Mouse (Mus musculus): ENCODE data around the gene Arntl2.
"Not testable (repeated sequence)": the region's sequence is repeated elsewhere in the genome, so short reads cannot be mapped to it uniquely, and the experiment has no call there.

Gene Arntl2

DNA sequence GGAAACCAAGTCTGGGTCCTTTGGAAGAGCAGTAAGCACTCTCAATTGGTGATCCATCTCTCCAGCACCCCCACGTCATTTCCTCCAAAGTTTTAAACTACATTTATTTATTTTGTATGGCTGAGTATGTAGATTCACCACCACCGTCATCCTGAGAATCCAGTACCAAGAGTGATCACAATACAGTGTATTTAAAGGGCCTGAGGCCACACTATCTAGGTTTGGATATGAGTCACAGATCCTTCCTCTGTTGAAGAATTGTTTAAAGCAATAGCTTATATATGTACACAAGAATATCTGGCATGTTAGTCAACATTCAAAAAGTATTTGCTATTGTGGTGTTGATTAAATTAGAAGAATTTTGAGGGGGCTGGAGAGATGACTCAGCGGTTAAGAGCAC, 52.4 kb downstream of the Arntl2 start:
- no peak for DNase-seq (ENCODE audit: low spot score in 2 of 2)

DNA sequence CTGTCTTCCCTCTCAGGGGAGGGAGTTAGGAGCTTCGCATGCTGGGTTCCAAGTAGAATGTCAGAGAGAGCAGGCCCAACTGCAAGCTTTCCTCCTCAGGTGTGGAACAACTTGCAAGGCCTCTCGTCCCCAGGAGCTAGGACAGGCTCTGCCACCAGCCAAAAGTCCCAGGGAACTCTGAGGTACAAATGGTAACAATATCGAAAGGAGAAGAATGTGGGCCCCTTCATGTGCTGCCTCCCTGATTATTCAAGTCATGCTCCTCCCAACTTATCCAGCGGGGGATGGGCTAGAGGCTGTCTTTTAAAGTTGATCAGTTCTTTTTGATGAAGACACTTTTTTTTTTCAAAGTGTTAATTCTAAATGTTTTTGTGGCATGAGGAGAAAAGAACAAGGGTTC, 54.2 kb downstream of the Arntl2 start, which contains the start of gene Smco2:
TSS of gene Smco2 (plus strand) at position 55 of the 400 bp plus-strand sequence.
- DNase-seq (ENCODE audit: low spot score in 2 of 2) = no peak

DNA sequence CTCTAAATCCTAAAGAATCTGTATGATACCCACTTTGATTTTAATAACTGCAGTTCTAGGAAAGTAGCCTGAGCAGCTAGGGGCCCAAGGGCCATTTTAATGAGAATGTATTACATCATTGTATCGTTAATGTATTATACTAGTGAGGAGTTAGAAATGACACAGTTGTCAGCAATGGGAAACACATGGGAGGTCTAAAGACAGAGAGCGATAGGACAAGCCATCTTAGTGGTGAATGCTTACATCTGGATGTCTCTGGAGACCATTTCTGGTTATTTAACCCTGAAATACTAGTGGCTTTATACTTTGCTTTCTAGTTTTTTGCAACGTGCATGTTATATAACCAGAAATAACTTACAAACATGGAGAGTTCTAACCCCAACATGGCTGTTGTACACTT, 56.1 kb downstream of the Arntl2 start:
- no peak for DNase-seq (ENCODE audit: low spot score in 2 of 2)

DNA sequence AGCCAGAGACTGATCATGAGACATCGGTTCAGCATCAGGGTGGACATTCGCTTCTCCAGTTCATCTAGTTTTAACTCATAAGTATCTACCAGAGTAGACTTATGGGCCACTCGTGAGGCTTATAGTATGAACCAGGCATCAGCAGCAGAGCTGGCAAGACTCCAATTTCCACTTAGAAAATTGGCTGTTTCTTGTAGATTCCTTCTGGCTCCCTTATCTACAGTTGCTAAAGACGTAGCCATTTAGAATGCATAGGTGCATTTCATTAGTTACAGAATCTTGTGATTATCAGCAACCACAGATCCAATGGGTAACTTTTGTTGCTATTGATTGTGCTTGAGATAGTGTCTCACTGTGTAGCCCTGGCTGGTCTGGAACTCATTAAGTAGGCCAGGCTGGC, 56.9 kb downstream of the Arntl2 start:
- DNase-seq (ENCODE audit: low spot score in 2 of 2) = no peak

DNA sequence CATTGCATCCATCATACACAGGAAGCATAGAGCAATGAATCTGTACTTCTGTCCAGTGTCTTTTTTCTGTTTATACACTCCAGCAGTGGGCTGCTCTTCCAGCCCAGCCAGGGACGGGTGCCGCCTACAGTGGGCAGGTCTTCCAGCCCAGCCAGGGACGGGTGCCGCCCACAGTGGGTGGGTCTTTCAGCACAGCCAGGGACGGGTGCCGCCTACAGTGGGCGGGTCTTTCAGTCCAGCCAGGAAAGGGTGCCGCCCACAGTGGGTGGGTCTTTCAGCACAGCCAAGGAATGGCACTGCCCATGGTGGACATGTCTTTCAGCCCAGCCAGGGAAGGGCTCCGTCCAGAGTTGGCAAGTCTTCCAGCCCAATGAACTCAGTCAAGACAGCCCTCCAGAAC, 59.3 kb downstream of the Arntl2 start:
- DNase-seq (ENCODE audit: low spot score in 2 of 2) = no peak

DNA sequence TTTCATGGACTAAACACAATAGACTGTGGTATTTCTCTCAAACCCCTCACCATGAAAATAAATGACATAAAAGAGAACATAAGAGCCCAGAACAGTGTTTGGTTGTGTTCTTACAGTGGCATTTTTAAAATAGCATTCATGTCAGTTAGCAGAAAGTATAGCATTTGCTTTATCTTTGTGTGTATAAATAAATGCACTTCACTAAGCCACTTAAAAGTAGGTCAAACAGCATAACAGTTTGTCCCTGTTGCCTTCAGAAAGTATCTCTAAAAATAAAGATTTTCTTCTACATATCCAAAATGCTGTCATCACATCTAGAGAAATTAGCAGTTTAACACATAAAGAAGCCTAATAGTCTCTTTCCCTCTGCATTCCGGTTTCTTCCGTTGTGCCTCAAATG, 61.5 kb downstream of the Arntl2 start:
- no peak for DNase-seq (ENCODE audit: low spot score in 2 of 2)

DNA sequence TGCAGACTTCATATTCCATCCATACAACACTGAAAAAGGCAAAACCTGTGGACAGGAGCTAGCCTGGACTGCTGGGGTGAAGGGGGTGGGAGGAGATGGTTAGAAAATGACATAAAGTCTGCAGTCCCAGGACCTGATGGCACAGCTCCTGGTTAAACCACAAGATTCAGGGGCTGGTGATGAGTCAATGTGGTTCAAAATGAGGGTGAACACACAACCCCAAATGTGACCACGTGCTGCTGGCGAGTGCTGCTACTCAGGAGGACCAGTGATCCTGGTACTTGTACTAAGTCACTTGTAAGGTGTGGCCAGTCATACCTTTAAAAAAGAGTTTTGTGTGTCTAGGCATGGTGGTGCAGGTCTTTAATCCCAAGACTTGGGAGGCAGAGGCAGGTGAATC, 67.3 kb downstream of the Arntl2 start:
- no peak for DNase-seq (ENCODE audit: low spot score in 2 of 2)

DNA sequence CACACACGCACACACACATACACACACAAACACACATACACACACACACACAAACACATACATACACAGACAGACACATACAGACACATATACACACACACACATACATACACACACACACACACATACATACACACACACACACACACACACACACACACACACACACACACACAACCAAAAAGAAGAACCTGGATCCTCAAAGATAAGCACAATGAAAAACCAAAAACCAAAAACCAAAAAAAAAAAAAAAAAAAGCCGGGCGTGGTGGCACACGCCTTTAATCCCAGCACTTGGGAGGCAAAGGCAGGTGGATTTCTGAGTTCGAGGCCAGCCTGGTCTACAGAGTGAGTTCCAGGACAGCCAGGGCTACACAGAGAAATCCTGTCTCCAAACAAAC, 68.5 kb downstream of the Arntl2 start:
- DNase-seq (ENCODE audit: low spot score in 2 of 2) = not testable (repeated sequence)

DNA sequence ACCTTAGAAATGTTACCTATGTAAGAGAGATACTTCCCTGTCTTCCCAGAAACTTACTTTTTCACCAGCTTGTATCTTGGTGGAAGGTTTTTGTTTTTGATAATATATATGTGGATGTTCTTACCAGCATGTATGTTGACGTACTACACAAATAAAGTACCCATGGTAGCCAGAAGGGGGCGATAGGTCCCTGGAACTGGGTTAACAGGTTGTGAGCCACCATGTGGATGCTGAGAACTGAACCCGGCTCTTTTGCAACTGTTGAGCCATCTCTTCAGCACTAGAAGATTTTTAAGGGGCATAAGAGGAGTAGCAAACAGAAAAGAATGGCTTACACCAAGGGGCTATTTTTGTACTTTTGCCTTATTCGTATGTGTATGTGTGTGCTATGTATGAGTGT, 69.8 kb downstream of the Arntl2 start:
- DNase-seq (ENCODE audit: low spot score in 2 of 2) = no peak

DNA sequence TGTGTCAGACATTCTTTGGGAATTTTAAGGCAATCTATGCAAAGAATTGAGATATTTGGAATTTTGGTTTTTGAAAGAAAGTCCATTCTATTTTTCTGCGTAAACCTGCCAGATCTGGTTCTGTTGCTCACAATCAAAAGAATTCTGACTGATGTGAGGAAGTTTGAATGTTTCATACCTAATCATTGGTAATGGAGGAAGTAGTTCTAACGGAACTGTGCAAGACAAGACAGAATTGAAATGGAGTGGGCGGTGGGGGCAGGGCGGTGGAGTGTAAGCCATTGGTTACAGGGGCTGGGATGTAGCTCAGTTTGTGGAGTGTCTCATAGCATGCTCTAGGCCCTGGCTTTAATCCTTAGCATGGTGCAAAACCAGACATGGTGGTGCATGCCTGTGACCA, 76.1 kb downstream of the Arntl2 start:
- no peak for DNase-seq (ENCODE audit: low spot score in 2 of 2)

DNA sequence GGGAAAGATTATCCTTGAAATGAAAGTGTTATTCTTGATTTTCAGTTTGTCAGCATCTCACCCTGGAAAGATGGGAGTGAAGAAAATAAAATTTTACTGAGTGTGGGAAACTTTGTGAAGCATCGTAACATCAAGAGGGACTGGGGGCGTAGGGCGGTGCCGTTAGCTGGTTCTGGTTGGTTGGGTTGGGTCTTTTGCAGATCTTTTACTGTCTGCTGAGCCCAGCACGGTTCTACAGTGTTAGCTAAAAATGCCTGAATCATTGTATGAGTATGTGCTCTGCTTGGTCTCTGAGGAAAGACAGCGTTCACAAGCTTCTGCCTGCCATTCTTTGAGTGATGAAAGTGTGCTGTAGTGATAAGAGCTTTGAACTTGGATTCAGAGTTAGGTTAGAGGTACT, 78.6 kb downstream of the Arntl2 start:
- DNase-seq (ENCODE audit: low spot score in 2 of 2) = no peak

DNA sequence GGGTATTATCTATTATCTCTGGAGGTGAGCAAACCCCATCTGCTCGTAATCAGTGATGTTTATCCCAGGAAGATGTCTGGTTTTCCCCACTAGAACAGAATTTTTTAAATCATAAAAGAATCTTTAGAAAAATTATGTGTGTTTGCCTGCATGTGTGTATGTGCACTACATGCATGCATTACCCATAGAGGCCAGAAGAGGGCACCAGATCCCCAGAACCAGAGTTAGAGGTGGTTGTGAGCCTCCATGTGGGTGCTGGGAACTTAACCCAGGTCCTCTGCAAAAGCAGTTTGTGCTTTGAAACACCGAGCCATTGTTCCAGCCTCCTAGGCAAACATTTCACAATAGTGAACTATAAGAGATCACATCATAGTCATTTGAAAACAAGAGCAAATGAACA, 81.0 kb downstream of the Arntl2 start:
- no peak for DNase-seq (ENCODE audit: low spot score in 2 of 2)

DNA sequence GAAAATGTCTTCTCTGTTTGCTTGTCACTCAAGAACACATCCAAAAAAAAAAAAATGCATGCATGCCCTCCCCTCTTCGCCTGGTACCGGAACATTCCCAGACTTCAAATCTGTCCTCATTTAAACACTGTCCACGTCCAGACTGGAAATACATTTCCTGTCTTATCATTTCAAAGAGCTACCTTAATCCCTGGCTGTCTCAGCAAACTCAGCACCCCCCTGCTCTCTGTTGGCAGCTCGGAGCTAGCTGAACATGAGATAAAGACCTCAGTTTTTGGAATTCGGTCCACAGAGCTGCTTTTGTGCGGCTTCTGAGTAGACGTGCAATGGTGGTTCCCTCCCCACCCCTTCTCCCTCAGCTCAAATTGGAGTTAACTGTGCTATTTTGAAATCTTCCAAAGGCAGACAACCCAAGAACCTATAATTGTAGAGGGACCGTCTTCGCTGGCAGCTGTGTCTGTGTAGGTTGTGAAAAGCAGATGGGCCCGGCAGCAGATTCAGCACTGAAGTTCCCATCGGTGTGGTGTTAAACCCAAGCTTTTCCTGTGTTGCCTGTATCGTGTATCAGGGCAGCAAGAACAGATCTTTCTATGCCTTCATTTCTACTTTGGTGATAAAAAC, 81.7 kb downstream of the Arntl2 start:
- DNase-seq (ENCODE audit: low spot score in 2 of 2) = peak; percentile 58 to 74

DNA sequence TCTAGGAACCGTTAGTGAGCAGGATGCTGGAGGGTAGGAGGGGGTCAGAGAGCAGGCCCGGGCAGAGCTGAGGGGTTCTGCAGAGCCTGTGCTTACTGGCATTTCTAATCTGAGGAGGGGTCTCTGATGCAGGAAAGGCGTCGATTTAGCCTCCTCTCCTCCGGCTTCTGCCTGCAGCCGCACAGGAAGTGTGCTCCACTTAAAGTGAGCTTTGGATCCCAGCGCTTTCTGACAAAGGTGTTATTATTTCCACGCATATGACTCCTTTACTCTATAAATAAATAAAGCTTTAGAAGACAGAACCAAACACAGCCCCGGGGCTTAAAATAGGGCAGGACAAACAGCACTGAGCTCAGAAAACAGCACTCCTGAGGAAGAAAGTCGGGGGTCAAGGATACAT, 83.1 kb downstream of the Arntl2 start:
- no peak for DNase-seq (ENCODE audit: low spot score in 2 of 2)

DNA sequence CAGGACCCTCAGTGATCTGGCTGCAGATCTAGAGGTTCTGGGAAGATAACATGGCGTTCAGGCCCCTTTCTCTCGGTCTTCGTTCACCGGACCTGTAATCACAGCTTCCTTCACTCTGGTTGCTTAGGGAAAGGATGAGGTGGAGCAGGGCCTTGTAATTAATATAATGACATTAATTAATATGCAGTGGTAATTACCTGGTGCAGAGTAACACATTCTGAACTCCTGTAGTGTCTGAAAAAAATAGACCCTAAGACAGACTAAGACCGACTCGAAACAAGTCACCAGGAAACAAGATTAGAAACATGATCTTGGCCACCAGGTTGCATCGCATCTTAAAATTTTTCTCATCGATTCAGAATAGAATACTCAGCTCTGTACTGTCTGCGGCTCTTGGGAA, 84.0 kb downstream of the Arntl2 start:
- DNase-seq (ENCODE audit: low spot score in 2 of 2) = no peak

DNA sequence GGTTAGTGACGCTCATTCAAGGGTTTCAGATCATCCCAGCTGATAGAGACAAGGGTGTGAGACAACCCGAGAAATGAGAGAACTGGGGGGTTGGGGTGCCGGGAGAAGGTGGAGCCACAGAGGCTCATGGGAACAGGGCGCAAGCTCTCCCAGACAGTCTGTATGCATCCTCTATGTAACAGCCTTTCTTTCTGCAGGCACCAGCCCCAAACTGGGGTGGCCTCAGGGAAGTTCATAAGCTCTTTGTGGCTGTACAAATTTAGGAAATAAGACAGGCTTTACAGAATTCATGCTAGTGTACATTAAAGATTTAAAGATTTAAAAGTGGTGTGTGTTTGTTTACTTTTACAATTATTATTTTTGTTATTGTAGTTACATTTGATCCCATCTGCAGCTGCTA, 84.4 kb downstream of the Arntl2 start:
- no peak for DNase-seq (ENCODE audit: low spot score in 2 of 2)

DNA sequence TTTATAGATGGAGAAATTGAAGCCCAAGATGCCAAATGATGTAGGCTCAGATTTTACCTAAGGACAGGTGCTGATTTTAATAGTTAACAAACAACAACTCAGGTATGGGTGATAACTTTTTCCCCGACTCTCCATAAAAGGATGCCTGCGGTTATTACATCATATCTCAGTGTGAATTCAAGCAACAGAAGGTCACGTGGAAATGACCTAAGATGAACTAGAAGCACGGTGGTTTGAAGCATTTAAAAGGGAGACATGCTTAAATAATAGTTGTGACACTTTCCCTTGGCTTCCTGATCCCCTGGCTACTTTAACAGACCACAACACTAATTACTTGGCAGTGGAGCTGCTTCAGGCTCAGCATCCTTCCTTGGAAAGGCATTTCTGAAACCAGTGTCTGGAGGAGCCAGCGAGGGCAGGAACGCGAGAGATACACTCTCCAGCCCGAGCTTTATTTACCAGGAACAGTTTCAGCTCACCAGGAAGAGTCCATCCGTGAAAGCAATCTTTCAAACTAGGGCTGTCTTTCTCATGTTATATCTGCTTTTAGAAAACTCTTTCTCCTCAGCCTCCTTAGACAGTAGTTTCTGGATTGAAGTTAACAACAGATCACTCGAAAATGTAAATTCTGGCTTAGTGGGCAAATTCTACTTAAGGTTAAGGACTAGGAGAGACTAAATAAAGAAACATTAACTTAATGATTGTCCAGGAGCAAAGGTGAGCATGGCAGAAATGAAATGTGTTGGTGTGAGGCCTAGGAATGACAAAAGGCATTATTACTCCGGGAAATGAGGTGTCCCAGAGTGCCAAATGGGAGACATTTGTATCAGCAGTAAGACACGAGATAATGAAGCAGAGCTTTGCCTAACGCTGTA, 86.3 kb downstream of the Arntl2 start:
- no peak for DNase-seq (ENCODE audit: low spot score in 2 of 2)

All from frontal cortex, postnatal 10 days (tissue).